Mouse (Mus musculus) liver, adult 2 months (tissue): Measurements from ENCODE around the gene Dus1l. TPM values are rescaled to one million over a fixed set of nuclear protein-coding genes. Genes with fewer than 3 reads are reported as not detected.
"Not testable (repeated sequence)": the region's sequence is repeated elsewhere in the genome, so short reads cannot be mapped to it uniquely, and the experiment has no call there.

Experiments
- DNase-seq: peaks from one replicate; pipeline ENCODE4 v3.0.0-alpha.2; 2011; ENCODE audit warnings: low read depth, low spot score; ENCODE audit errors: extremely low read depth
- H3K27ac ChIP-seq: fragments of 200-500 bp; replicated peaks from 2 replicates; pipeline ENCODE4 v1.5.1; 2012; ENCODE audit warnings: low read depth, mild to moderate bottlenecking, control low read depth, inconsistent platforms, low read length; ENCODE audit not compliant: insufficient read depth
- H3K27me3 ChIP-seq: fragments of 200-500 bp; 2 replicates; pipeline ENCODE4 v1.6.1; 2012; ENCODE audit warnings: mild to moderate bottlenecking, moderate library complexity, low read length, inconsistent platforms; ENCODE audit not compliant: control insufficient read depth, insufficient read depth
- H3K36me3 ChIP-seq: fragments of 200-500 bp; 2 replicates; pipeline ENCODE4 v1.6.1; 2012; ENCODE audit warnings: low read length, inconsistent platforms; ENCODE audit not compliant: control insufficient read depth, insufficient read depth
- H3K4me1 ChIP-seq: fragments of 200-500 bp; 2 replicates; pipeline ENCODE4 v1.6.1; 2011; ENCODE audit warnings: low read length; ENCODE audit not compliant: control insufficient read depth, insufficient read depth
- H3K4me3 ChIP-seq: fragments of 200-500 bp; 2 replicates; pipeline ENCODE4 v1.5.1; 2011; ENCODE audit warnings: low read depth, mild to moderate bottlenecking, control low read depth, low read length, moderate library complexity; ENCODE audit not compliant: insufficient read depth
- H3K79me2 ChIP-seq: fragments of 200-500 bp; 2 replicates; pipeline ENCODE4 v1.6.1; 2012; ENCODE audit warnings: inconsistent platforms, mild to moderate bottlenecking, low read length, moderate library complexity; ENCODE audit not compliant: control insufficient read depth, insufficient read depth
- H3K9ac ChIP-seq: fragments of 200-500 bp; 2 replicates; pipeline ENCODE4 v1.6.1; 2012; ENCODE audit warnings: low read depth, mild to moderate bottlenecking, control low read depth, inconsistent platforms, low read length
- CTCF ChIP-seq: fragments of 200-500 bp; IDR thresholded peaks from 2 replicates; pipeline ENCODE4 v1.5.1; 2011; ENCODE audit warnings: low read depth, low read length, control low read depth
- POLR2A ChIP-seq: fragments of 200-500 bp; IDR thresholded peaks from 2 replicates; pipeline ENCODE4 v1.6.1; 2011; ENCODE audit warnings: low read length, control low read depth; ENCODE audit not compliant: insufficient read depth; ENCODE audit errors: extremely low read depth
- WGBS: fragments of 180-500 bp; shearing (Covaris S2); methylation state at CpG from one replicate; pipeline ENCODE4 v1.1.7; 2018; 5-methylcytosine and 5-hydroxymethylcytosine counted together
- polyA plus RNA-seq: library from polyadenylated mRNA; depleted of rRNA; stranded (reverse); fragments of >200 nt; gene quantifications from 2 replicates; pipeline ENCODE4 v1.2.3, GENCODE M21; 2012
- total RNA-seq: library from RNA; depleted of rRNA; stranded (reverse); fragments of >200 nt; gene quantifications from 2 replicates; pipeline ENCODE4 v1.2.3, GENCODE M21; 2014

The Dus1l gene
- total and polyA plus RNA-seq, 2 experiments: 52.1 to 69.7 TPM

GRCm38 (mm10) chr11:120775774-120776469 lies 20.3 kb downstream of the Dus1l start:
- H3K36me3 ChIP-seq: no peaks in the 10 kb centered on the region
- 23% methylated on average over 15 of the region's 15 CpGs for WGBS
- peak; percentile 74 for DNase-seq
- H3K79me2 ChIP-seq: no peaks in the 10 kb centered on the region
- peak; percentile 100 for TF ChIP-seq CTCF
- no peak for TF ChIP-seq POLR2A
- no peaks in the 10 kb centered on the region for H3K27me3 ChIP-seq
- no peak overlapping the region for H3K27ac ChIP-seq
- H3K4me1 ChIP-seq: no peaks in the 10 kb centered on the region
- H3K9ac ChIP-seq: no peak overlapping the region
- H3K4me3 ChIP-seq: no peak overlapping the region

- Histone ChIP-seq H3K9ac (no peak overlapping the region), H3K27me3 (no peaks in the 10 kb centered on the region), H3K4me1 (no peaks in the 10 kb centered on the region), H3K27ac (no peak overlapping the region), H3K4me3 (no peak overlapping the region), H3K79me2 (no peaks in the 10 kb centered on the region), H3K36me3 (no peaks in the 10 kb centered on the region)
- no peak for TF ChIP-seq POLR2A
- no peak for TF ChIP-seq CTCF
- 92% methylated on average over 7 of the region's 7 CpGs for WGBS
- DNase-seq: no peak
Observed at GRCm38 (mm10) chr11:120773463-120774190, 22.6 kb downstream of the Dus1l start.

- no peak overlapping the region for H3K4me3 ChIP-seq
- no peaks in the 10 kb centered on the region for H3K4me1 ChIP-seq
- 93% methylated on average over 3 of the region's 3 CpGs for WGBS
- H3K27ac ChIP-seq: no peak overlapping the region
- no peaks in the 10 kb centered on the region for H3K27me3 ChIP-seq
- H3K9ac ChIP-seq: no peak overlapping the region
- H3K36me3 ChIP-seq: no peaks in the 10 kb centered on the region
- TF ChIP-seq POLR2A (no peak), CTCF (no peak)
- no peaks in the 10 kb centered on the region for H3K79me2 ChIP-seq
- DNase-seq: no peak
Observed at GRCm38 (mm10) chr11:120772749-120773148, 23.5 kb downstream of the Dus1l start.

- H3K27ac ChIP-seq: no peak overlapping the region
- H3K36me3 ChIP-seq: no peaks in the 10 kb centered on the region
- no peak for DNase-seq
- no peaks in the 10 kb centered on the region for H3K79me2 ChIP-seq
- no peak overlapping the region for H3K4me3 ChIP-seq
- H3K4me1 ChIP-seq: no peaks in the 10 kb centered on the region
- WGBS: 78% methylated on average over 1 of the region's 1 CpGs
- no peaks in the 10 kb centered on the region for H3K27me3 ChIP-seq
- H3K9ac ChIP-seq: no peak overlapping the region
- TF ChIP-seq POLR2A: no peak
- TF ChIP-seq CTCF: no peak
Observed at GRCm38 (mm10) chr11:120768206-120768605, 28.0 kb downstream of the Dus1l start.

GRCm38 (mm10) chr11:120767023-120767422 lies 29.2 kb downstream of the Dus1l start:
- not testable (repeated sequence) for H3K4me3 ChIP-seq, H3K79me2 ChIP-seq, H3K36me3 ChIP-seq, H3K9ac ChIP-seq, H3K27me3 ChIP-seq, H3K27ac ChIP-seq, H3K4me1 ChIP-seq, DNase-seq
- 58% methylated on average over 3 of the region's 7 CpGs for WGBS

GRCm38 (mm10) chr11:120763121-120763999 lies 32.8 kb downstream of the Dus1l start:
- not testable (repeated sequence) for H3K4me1 ChIP-seq, H3K4me3 ChIP-seq, H3K27ac ChIP-seq, H3K79me2 ChIP-seq, H3K27me3 ChIP-seq, DNase-seq, H3K9ac ChIP-seq, H3K36me3 ChIP-seq
- WGBS: 37% methylated on average over 11 of the region's 23 CpGs

GRCm38 (mm10) chr11:120762672-120763041 lies 33.5 kb downstream of the Dus1l start, which contains the start of gene Hmga1b:
Gene Hmga1b (plus strand): TSS chr11:120762794.
- H3K79me2 ChIP-seq, H3K27me3 ChIP-seq, H3K4me3 ChIP-seq, H3K36me3 ChIP-seq, DNase-seq, H3K27ac ChIP-seq, H3K4me1 ChIP-seq, H3K9ac ChIP-seq: not testable (repeated sequence)
- WGBS: 31% methylated on average over 14 of the region's 14 CpGs
